Mouse (Mus musculus) hindbrain, embryonic 16.5 days (tissue): ENCODE data around the gene Gtf2e1. TPM values are rescaled to one million over a fixed set of nuclear protein-coding genes. Genes with fewer than 3 reads are reported as not detected.

Source experiments
- ATAC-seq: fragments of 200-750 bp; cut with Nextera tagmentation; 2 replicates; pipeline ENCODE4 v1.8.0; 2017; ENCODE audit warnings: moderate TSS enrichment, moderate library complexity
- H3K27ac ChIP-seq: fragments of 300-500 bp; sonication (generic); 2 replicates; pipeline ENCODE4 v1.5.1; 2014; ENCODE audit warnings: low read depth, mild to moderate bottlenecking, control low read depth, low read length, moderate library complexity
- H3K27me3 ChIP-seq: fragments of 300-500 bp; sonication (generic); replicated peaks from 2 replicates; pipeline ENCODE4 v1.6.1; 2014; ENCODE audit warnings: low read length; ENCODE audit not compliant: control insufficient read depth, insufficient read depth
- H3K36me3 ChIP-seq: fragments of 300-500 bp; sonication (generic); 2 replicates; pipeline ENCODE4 v1.6.1; 2014; ENCODE audit warnings: mild to moderate bottlenecking, low read length, moderate library complexity, mixed read lengths; ENCODE audit not compliant: control insufficient read depth, insufficient read depth
- H3K4me1 ChIP-seq: fragments of 300-500 bp; sonication (generic); 2 replicates; pipeline ENCODE4 v1.6.1; 2014; ENCODE audit warnings: low read depth, low read length; ENCODE audit not compliant: control insufficient read depth, insufficient read depth
- H3K4me2 ChIP-seq: fragments of 300-500 bp; sonication (generic); 2 replicates; pipeline ENCODE4 v1.6.1; 2014; ENCODE audit warnings: mild to moderate bottlenecking, low read length, control low read depth, moderate library complexity
- H3K4me3 ChIP-seq: fragments of 300-500 bp; sonication (generic); 2 replicates; pipeline ENCODE4 v1.5.1; 2014; ENCODE audit warnings: mild to moderate bottlenecking, low read length, control low read depth, moderate library complexity
- H3K9ac ChIP-seq: fragments of 300-500 bp; sonication (generic); 2 replicates; pipeline ENCODE4 v1.6.1; 2014; ENCODE audit warnings: low read depth, mild to moderate bottlenecking, control low read depth, low read length, moderate library complexity
- H3K9me3 ChIP-seq: fragments of 300-500 bp; sonication (generic); 2 replicates; pipeline ENCODE4 v1.6.1; 2014; ENCODE audit warnings: mild to moderate bottlenecking, low read length, moderate library complexity; ENCODE audit not compliant: control insufficient read depth
- WGBS: fragments of 180-500 bp; shearing (Covaris S2); extraction: QIAGEN DNeasy Blood & Tissue Kit; methylation state at CpG from one replicate; pipeline ENCODE4 v1.1.7; 2014; 5-methylcytosine and 5-hydroxymethylcytosine counted together
- polyA plus RNA-seq: library from polyadenylated mRNA; unstranded; fragments of >200 nt; fragmentation: Nextera tagmentation; extraction: Ambion mirVana; gene quantifications from 2 replicates; pipeline ENCODE4 v1.2.1, GENCODE M21; 2015

Gene Gtf2e1
- 28.4 and 31.7 TPM in 2 replicates for polyA plus RNA-seq

GRCm38 (mm10) chr16:37539611-37540580, at the start of gene Gtf2e1, which contains the start of gene Rabl3:
Gene Gtf2e1, minus strand, starts transcription at chr16:37539789.
Gene Rabl3, plus strand, starts transcription at chr16:37539885.
- H3K4me1 ChIP-seq: peaks cover 13% of the 10 kb centered on the region
- H3K4me3 ChIP-seq: peak within 1 kb of the TSS; percentile 84
- H3K4me2 ChIP-seq: peak within 1 kb of the TSS; percentile 78
- H3K36me3 ChIP-seq: peaks cover 3% of the 10 kb centered on the region; the same call in 1 of the 2 replicates
- no peaks in the 10 kb centered on the region for H3K9me3 ChIP-seq
- H3K9ac ChIP-seq: peak within 1 kb of the TSS; percentile 89
- H3K27ac ChIP-seq: peak within 1 kb of the TSS; percentile 83
- WGBS: 2% methylated on average over 41 of the region's 41 CpGs
- H3K27me3 ChIP-seq: no peaks in the 10 kb centered on the region
- peak; percentile 99 for ATAC-seq

GRCm38 (mm10) chr16:37585129-37585563, 45.6 kb upstream of the Gtf2e1 start:
- H3K4me2 ChIP-seq: no peak overlapping the region; the same call in none of the 2 replicates

GRCm38 (mm10) chr16:37584218-37585035, 44.8 kb upstream of the Gtf2e1 start:
- H3K36me3 ChIP-seq: no peaks in the 10 kb centered on the region
- H3K27me3 ChIP-seq: no peaks in the 10 kb centered on the region
- H3K4me2 ChIP-seq: peak overlapping the region; percentile 56
- H3K9ac ChIP-seq: peak overlapping the region; percentile 62
- WGBS: 2% methylated on average over 25 of the region's 25 CpGs
- no peaks in the 10 kb centered on the region for H3K9me3 ChIP-seq
- peak overlapping the region; percentile 88 for H3K27ac ChIP-seq
- ATAC-seq: peak; percentile 80
- H3K4me1 ChIP-seq: peaks cover 9% of the 10 kb centered on the region
- peak overlapping the region; percentile 29 for H3K4me3 ChIP-seq

More at GRCm38 (mm10) chr16:37585129-37585563, 45.6 kb upstream of the Gtf2e1 start:
- H3K36me3 ChIP-seq: no peaks in the 10 kb centered on the region
- peaks cover 9% of the 10 kb centered on the region for H3K4me1 ChIP-seq
- no peak overlapping the region for H3K4me3 ChIP-seq
- H3K9ac ChIP-seq: no peak overlapping the region
- no peaks in the 10 kb centered on the region for H3K27me3 ChIP-seq
- no peaks in the 10 kb centered on the region for H3K9me3 ChIP-seq
- 42% methylated on average over 8 of the region's 8 CpGs for WGBS
- peak; percentile 57 for ATAC-seq
- H3K27ac ChIP-seq: peak overlapping the region; percentile 88

- H3K9ac ChIP-seq: peak overlapping the region; percentile 62
- no peaks in the 10 kb centered on the region for H3K27me3 ChIP-seq
- peak overlapping the region; percentile 29; the same call in 1 of the 2 replicates for H3K4me3 ChIP-seq
- ATAC-seq: no peak
- peak overlapping the region; percentile 56 for H3K4me2 ChIP-seq
- WGBS: 23% methylated on average over 6 of the region's 6 CpGs
- H3K9me3 ChIP-seq: no peaks in the 10 kb centered on the region
- no peaks in the 10 kb centered on the region for H3K36me3 ChIP-seq
- peaks cover 9% of the 10 kb centered on the region for H3K4me1 ChIP-seq
- H3K27ac ChIP-seq: peak overlapping the region; percentile 88
These were observed 44.2 kb upstream of the Gtf2e1 start for GRCm38 (mm10) chr16:37583801-37584200.

- H3K27ac ChIP-seq: peak overlapping the region; percentile 88; the same call in 1 of the 2 replicates
- no peak for ATAC-seq
- no peak overlapping the region for H3K9ac ChIP-seq
- H3K36me3 ChIP-seq: no peaks in the 10 kb centered on the region
- 69% methylated on average over 3 of the region's 3 CpGs for WGBS
- H3K27me3 ChIP-seq: no peaks in the 10 kb centered on the region
- no peaks in the 10 kb centered on the region for H3K9me3 ChIP-seq
- H3K4me3 ChIP-seq: no peak overlapping the region
- H3K4me1 ChIP-seq: peaks cover 9% of the 10 kb centered on the region
- H3K4me2 ChIP-seq: no peak overlapping the region
These were observed 43.7 kb upstream of the Gtf2e1 start for GRCm38 (mm10) chr16:37583306-37583705.

- no peak overlapping the region for H3K4me2 ChIP-seq
- H3K27me3 ChIP-seq: no peaks in the 10 kb centered on the region
- H3K4me3 ChIP-seq: no peak overlapping the region
- H3K27ac ChIP-seq: no peak overlapping the region
- H3K9ac ChIP-seq: no peak overlapping the region
- WGBS: 43% methylated on average over 3 of the region's 3 CpGs
- no peaks in the 10 kb centered on the region for H3K9me3 ChIP-seq
- ATAC-seq: no peak
- H3K36me3 ChIP-seq: no peaks in the 10 kb centered on the region
- peaks cover 9% of the 10 kb centered on the region for H3K4me1 ChIP-seq
These were observed 42.3 kb upstream of the Gtf2e1 start for GRCm38 (mm10) chr16:37581901-37582300.

- no peak for ATAC-seq
- Histone ChIP-seq H3K27ac (no peak overlapping the region), H3K4me1 (peaks cover 9% of the 10 kb centered on the region), H3K9me3 (no peaks in the 10 kb centered on the region), H3K4me3 (no peak overlapping the region), H3K27me3 (no peaks in the 10 kb centered on the region), H3K4me2 (no peak overlapping the region), H3K36me3 (no peaks in the 10 kb centered on the region), H3K9ac (no peak overlapping the region)
- WGBS: 88% methylated on average over 4 of the region's 4 CpGs
These were observed 41.1 kb upstream of the Gtf2e1 start for GRCm38 (mm10) chr16:37580651-37581050.

GRCm38 (mm10) chr16:37579994-37580393, 40.4 kb upstream of the Gtf2e1 start, which contains the start of gene Hgd:
Gene Hgd, plus strand, starts transcription at chr16:37580153.
- no peak for ATAC-seq
- Histone ChIP-seq H3K27me3 (no peaks in the 10 kb centered on the region), H3K9ac (no peak within 1 kb of the TSS), H3K27ac (no peak within 1 kb of the TSS), H3K36me3 (no peaks in the 10 kb centered on the region), H3K4me1 (peaks cover 9% of the 10 kb centered on the region), H3K9me3 (no peaks in the 10 kb centered on the region), H3K4me3 (no peak within 1 kb of the TSS), H3K4me2 (no peak within 1 kb of the TSS)
- WGBS: 76% methylated on average over 4 of the region's 4 CpGs
